Mouse (Mus musculus) embryonic fibroblast, embryonic 13.5 days (primary cell): Measurements from ENCODE around the gene Lef1. TPM values are rescaled to one million over a fixed set of nuclear protein-coding genes. Genes with fewer than 3 reads are reported as not detected.

ENCODE experiments used
- H3K27ac ChIP-seq: 2 replicates; pipeline ENCODE4 v1.5.1; 2012; ENCODE audit warnings: low read length, control low read depth, inconsistent platforms; ENCODE audit not compliant: insufficient read depth
- H3K4me1 ChIP-seq: 2 replicates; pipeline ENCODE4 v1.6.1; 2011; ENCODE audit warnings: low read length; ENCODE audit not compliant: control insufficient read depth, insufficient read depth
- H3K4me3 ChIP-seq: 2 replicates; pipeline ENCODE4 v1.5.1; 2011; ENCODE audit warnings: mild to moderate bottlenecking, control low read depth, low read length; ENCODE audit not compliant: insufficient read depth
- CTCF ChIP-seq: IDR thresholded peaks from 2 replicates; pipeline ENCODE4 v1.5.1; 2011; ENCODE audit warnings: mild to moderate bottlenecking, control low read depth, low read length, moderate library complexity, borderline replicate concordance; ENCODE audit not compliant: insufficient read depth
- POLR2A ChIP-seq: IDR thresholded peaks from 2 replicates; pipeline ENCODE4 v1.6.1; 2011; ENCODE audit warnings: low read depth, mild to moderate bottlenecking, control low read depth, low read length, moderate library complexity
- polyA plus RNA-seq: library from polyadenylated mRNA; stranded (reverse); fragments of >200 nt; gene quantifications from 2 replicates; pipeline ENCODE4 v1.2.4, GENCODE M21; 2011; ENCODE audit warnings: low read depth; ENCODE audit not compliant: missing spikeins, insufficient read length

Lef1 gene
- polyA plus RNA-seq, 1 experiment: 1.7 TPM

GRCm38 (mm10) chr3:131254991-131255390 lies 144.7 kb downstream of the Lef1 start:
- no peak for TF ChIP-seq CTCF
- Histone ChIP-seq H3K27ac (no peak overlapping the region), H3K4me3 (no peak overlapping the region), H3K4me1 (peaks cover 4% of the 10 kb centered on the region)

- no peak for TF ChIP-seq POLR2A
- TF ChIP-seq CTCF: no peak
- no peak overlapping the region for H3K4me3 ChIP-seq
- H3K27ac ChIP-seq: no peak overlapping the region
- peaks cover 4% of the 10 kb centered on the region for H3K4me1 ChIP-seq
These were observed 145.2 kb downstream of the Lef1 start for GRCm38 (mm10) chr3:131255399-131255981.

GRCm38 (mm10) chr3:131258921-131259320 lies 148.7 kb downstream of the Lef1 start:
- TF ChIP-seq CTCF (no peak), POLR2A (no peak)
- H3K4me1 ChIP-seq: peaks cover 4% of the 10 kb centered on the region
- no peak overlapping the region for H3K4me3 ChIP-seq
- no peak overlapping the region for H3K27ac ChIP-seq

- Histone ChIP-seq H3K4me1 (peaks cover 4% of the 10 kb centered on the region), H3K4me3 (no peak overlapping the region), H3K27ac (no peak overlapping the region)
- TF ChIP-seq POLR2A (no peak), CTCF (no peak)
These were observed 149.2 kb downstream of the Lef1 start for GRCm38 (mm10) chr3:131259392-131259965.

- Histone ChIP-seq H3K27ac (no peak overlapping the region), H3K4me1 (peaks cover 4% of the 10 kb centered on the region), H3K4me3 (no peak overlapping the region)
- TF ChIP-seq CTCF (no peak), POLR2A (no peak)
These were observed 150.1 kb downstream of the Lef1 start for GRCm38 (mm10) chr3:131260418-131260817.

- H3K4me3 ChIP-seq: no peak overlapping the region
- no peak for TF ChIP-seq POLR2A
- TF ChIP-seq CTCF: no peak
- peaks cover 4% of the 10 kb centered on the region for H3K4me1 ChIP-seq
- H3K27ac ChIP-seq: no peak overlapping the region
These were observed 153.7 kb downstream of the Lef1 start for GRCm38 (mm10) chr3:131263766-131264486.

GRCm38 (mm10) chr3:131265516-131265915 lies 155.2 kb downstream of the Lef1 start:
- TF ChIP-seq CTCF: no peak
- TF ChIP-seq POLR2A: no peak
- Histone ChIP-seq H3K4me1 (no peaks in the 10 kb centered on the region), H3K4me3 (no peak overlapping the region), H3K27ac (no peak overlapping the region)

GRCm38 (mm10) chr3:131266366-131267050 lies 156.2 kb downstream of the Lef1 start:
- TF ChIP-seq CTCF (no peak), POLR2A (no peak)
- H3K4me1 ChIP-seq: no peaks in the 10 kb centered on the region
- no peak overlapping the region for H3K27ac ChIP-seq
- H3K4me3 ChIP-seq: no peak overlapping the region

- peaks cover 3% of the 10 kb centered on the region; the same call in 1 of the 2 replicates for H3K4me1 ChIP-seq
- H3K4me3 ChIP-seq: no peak overlapping the region
- no peak overlapping the region for H3K27ac ChIP-seq
- TF ChIP-seq CTCF (no peak), POLR2A (no peak)
These were observed 160.1 kb downstream of the Lef1 start for GRCm38 (mm10) chr3:131270381-131270780.
